Mouse (Mus musculus): Measurements from ENCODE around the gene Mrps14. TPM values are rescaled to one million over a fixed set of nuclear protein-coding genes. Genes with fewer than 3 reads are reported as not detected.

Mrps14 gene
- polyA plus RNA-seq, 1 experiment from 2014 or later = 210 TPM

Other genes with a start within 250 kb of the Mrps14 start
- 19.0 and 21.9 TPM in 2 replicates for gene 4930523C07Rik, start 150.8 kb upstream of the Mrps14 start, polyA plus RNA-seq (2015; fragmentation: Nextera tagmentation; extraction: Ambion mirVana)
- gene Tnn, start 41.6 kb upstream of the Mrps14 start, polyA plus RNA-seq (2015; fragmentation: Nextera tagmentation; extraction: Ambion mirVana) = 0.19 and 0.20 TPM in 2 replicates
- gene Cacybp, start 17.7 kb downstream of the Mrps14 start, polyA plus RNA-seq (2015; fragmentation: Nextera tagmentation; extraction: Ambion mirVana) = 146 and 196 TPM in 2 replicates